Mouse (Mus musculus): ENCODE measurements at regions not wholly inside any gene's neighbourhood (a gene's known extent, or its start where the extent isn't known, plus 50 kb on each side); places are given as distances from the start of the nearest gene placed in this dataset.

DNA sequence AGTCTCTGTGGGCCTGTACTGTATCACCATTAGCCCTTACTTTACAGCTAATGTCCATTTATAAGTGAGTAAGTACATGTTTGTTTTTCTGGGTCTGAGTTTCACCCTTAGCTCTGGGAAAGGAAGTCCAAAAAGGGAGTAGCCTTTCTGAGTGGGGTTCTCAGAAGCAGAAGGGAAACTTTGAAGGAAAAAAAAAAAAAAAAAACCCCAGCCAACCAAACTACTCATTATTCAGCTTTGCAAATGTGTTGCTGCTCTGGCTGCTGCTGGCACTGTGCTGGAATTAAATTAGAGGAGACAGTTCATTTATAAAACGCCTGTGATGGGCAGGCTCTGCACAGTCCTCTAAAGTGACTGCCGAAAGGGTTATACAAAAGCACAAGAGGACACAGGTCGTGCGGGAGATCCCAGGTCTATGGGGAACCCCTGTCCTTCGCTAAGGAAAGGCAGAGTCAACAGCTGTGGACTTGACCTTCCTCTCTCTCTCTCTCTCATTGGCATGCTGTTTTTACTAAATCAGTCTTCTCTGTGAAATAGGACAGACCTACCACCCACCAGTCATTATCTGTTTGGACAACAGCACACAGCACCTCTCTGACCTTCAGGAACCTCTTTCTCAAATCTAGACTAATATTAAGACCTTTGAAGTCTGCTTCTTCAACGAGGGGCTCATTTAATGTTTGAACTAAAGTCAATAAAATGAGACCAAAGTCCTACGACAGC lies 165.4 kb downstream of the Cd47 start:
- DNase-seq (ENCODE audit: low spot score), result no peak

DNA sequence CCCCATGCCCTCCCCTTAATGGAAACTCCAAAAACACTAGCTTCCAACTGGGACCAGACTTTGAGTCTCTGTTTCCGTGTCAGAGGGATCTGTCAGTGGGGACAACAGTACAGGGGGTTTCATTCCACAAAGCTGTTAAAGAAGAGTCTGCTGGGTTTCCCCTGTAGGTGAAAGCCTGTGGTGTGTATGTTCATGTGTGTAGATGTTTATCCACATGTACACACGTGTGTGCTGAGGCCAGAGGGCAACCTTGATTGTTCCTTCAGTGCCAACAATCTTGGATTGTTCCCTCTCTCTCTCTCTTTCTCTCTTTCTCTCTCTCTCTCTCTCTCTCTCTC lies 165.9 kb downstream of the Cd47 start:
- DNase-seq (ENCODE audit: low spot score), result no peak

DNA sequence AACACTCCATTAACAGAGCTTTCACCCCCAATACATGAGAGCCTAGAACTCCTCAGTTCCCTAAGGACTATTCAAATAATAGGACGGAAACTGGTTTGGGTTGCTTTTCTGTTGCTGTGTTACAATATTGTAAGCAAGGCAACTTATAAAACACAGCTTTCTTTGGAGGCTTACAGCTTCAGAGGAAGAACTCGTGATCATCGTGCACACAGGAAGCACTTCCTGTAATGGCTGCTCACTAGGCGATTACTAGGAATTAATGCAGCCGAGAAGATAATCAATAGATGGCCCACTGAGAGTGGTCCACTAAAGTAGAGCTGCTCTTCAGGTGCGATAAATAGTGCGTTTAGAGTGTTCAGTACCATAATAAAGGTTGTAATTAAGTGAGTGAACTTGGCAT lies 166.8 kb downstream of the Cd47 start:
- DNase-seq (ENCODE audit: low spot score), result no peak

DNA sequence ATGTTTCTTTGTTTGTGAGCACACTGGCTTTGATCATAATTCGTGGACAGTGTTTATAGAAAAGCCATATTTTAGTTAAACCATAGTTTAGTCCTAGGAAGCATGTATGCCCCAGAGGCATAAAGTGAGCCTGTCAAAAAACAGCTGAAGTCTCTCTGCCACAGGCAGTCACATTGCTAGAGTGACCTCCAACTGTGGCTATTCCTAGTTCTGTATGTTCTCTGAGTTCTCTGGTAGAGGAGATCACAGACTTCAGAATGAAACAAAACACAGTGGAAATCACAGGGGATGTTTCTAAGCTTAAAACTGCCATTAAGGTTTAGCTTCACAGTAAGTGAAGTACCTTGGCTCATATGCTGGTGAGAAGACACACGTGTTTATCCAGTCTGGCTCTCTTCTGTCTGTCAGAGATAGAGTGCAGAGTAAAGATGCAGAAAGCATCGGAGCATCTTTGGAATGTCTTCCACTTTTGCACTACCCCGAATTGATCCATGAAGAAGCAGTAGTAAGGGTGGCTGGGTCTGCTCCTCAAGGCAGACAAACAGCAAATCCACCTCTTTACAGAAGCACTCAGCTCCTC lies 168.0 kb downstream of the Cd47 start:
- DNase-seq (ENCODE audit: low spot score), result no peak

DNA sequence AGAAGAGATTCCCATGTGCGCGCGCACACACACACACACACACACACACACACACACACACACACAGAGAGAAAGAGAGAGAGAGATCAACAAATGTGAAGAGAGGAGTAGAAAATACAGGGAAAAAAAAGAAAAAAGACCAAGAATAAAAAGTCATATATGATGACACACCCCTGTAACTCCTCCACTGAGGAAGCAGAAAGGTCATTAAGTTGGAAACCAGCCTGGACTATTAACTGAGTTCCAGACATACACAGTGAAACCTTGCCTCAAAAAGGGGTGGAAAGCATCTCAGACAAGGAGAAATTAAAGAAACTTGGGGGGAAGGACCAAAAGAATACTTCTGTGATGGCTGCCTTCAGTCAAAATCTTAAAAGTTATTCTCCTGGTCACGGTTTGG lies 168.7 kb downstream of the Cd47 start:
- DNase-seq (ENCODE audit: low spot score), result no peak

DNA sequence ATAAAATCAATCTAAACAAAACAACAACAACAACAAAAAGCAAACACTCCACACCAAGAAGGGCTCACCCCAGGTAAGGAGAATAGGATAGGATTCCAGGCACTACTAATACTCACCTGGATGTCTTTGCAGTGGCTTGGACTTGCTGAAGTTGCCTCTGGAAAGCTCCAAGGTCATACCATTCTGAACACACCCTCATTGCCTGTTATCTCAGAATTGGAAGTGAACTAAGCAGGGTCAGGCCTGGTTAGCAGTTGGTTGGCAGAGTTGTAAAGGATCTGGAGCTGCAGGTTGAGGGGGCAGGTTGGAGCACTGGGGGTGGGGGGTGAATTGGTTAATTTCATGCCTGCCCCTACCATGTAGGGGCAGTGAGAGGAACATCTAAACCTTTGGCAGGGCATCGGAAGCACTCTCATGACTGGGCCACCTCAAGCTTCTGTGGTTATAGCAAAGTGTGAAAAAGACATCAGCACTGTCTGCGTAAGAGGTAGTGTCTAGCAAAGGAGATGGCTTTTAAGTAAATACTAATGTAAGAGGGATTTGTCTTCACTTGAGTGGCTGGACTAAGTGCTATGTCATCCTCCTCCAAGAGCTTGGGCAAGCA lies 169.5 kb downstream of the Cd47 start:
- no peak for DNase-seq (ENCODE audit: low spot score)

DNA sequence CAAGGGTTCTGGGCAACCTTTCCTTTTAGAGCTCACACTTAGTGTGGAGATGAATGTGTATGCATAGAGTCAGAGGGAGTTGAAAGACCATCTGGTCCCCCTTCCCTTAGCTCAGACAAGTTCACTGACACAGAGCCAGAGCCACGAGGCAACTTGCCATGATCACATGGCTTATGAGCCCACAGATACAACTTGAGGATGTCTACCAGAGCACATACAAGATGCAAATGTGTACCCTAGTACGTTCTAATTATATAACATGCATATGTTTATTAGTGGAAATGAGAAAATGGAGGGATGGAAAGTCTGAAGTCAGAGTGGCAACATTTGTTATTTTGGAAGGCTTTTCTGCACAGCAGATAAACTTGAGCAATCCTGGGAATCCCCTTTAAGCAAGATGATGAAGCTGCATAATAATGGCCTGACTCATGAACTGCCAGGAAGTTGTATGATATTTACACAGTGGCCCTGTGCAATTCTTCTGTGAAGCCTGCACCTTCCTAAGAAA lies 170.0 kb downstream of the Cd47 start:
- no peak for DNase-seq (ENCODE audit: low spot score)

DNA sequence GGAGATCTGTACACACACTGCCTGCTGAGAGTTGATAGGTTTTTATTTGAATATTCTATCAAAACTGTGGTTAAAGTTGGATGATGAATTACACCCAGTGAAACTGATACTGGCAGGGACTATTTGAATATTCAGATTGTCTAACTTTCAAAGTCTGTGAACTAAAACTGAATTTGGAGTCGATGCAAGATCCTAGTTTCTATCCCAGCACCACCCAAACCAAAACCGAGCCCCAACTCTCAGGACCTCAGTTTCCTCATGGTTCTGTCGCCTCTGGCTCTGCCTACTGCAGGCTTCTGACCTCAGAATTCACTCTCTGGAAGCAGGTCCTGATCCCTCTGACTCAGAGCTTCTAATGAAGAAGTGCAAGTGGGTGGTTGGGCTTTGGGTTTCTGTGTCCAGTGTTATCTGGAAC lies 170.8 kb downstream of the Cd47 start:
- no peak for DNase-seq (ENCODE audit: low spot score)

DNA sequence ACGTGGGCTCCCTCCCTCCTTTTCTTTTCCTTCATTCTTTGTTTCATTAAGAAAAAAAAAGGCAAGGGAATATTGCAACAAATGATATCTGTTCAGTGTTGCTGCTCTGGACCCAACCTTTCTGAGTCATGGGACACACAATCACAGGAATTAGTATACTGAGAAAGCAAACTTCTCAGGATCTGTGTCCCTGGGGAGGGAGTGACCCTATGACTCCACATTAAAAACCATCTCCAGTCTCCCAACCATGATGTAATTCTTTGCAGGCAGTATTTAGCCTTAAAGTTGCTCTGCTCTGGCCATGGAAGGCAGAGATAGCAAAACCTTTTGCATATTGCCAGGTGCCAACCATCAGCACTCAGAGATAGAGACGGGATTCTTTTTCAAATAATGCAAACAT lies 176.9 kb downstream of the Cd47 start:
- no peak for DNase-seq (ENCODE audit: low spot score)

DNA sequence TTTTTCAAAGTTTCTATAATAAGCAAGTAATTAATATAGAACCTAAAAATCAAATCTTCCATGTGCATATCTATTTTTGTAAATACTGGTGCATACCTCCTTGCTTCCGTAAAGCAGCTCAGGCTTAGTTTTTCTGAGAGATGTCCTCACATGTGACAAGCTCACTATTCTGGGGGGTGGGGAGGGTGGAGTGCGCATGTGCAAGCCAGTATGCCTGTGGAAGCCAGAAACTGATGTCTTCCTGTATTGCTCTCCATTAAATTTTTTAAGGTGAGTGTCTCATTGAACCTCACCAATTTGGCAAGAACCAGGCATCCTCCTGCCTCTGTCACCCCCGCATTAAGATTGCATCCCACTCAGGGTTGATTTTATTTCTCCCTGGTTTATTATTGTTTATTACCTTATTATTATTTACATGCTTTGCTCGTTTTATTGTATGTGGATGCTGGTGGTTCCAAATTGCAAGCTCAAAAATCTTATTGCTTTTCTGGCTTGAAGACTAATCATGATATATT lies 179.2 kb downstream of the Cd47 start:
- DNase-seq (ENCODE audit: low spot score), result no peak

DNA sequence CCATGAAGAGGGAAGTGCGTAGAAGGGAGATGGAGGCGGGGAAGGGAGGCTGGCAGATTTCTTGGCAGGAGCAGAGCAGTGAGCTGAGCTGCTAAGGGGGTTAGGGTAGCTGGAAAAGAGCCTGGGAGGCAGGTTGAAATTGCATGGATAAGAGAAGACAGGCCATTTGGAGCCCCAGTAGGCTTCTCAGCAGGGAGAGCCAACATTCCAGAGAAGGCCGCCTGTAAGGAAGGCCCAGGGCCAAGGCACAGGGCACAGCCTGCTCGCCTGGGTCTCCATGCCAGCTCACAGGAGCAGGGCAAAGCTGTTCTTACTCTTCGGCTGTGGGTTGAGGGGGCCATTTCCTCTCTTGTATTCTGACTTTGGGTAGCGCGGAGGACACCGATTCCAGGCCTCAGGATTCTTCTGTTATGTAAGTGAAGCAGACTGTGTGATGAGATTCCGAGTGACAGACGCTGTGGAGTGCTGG lies 179.9 kb downstream of the Cd47 start:
- no peak for DNase-seq (ENCODE audit: low spot score)

DNA sequence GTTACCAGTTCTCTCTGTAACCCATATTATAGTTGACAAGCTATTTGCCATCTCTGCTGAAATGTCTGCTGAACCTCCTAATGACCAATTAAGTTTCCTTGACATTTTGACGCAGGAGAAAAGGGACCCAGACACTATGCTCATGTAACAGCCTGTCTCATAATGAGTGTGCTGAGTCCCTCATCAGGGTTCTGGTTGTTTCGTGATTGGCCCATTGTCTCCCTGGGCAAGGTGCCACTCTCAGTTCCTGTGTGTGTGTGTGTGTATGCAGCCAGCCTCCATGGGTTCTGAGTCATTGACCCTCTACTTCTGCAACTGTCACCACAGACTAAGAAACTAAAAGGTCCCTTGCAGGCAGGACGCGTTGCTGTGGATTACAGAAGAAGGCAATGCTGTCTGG lies 181.8 kb downstream of the Cd47 start:
- DNase-seq (ENCODE audit: low spot score), result no peak

DNA sequence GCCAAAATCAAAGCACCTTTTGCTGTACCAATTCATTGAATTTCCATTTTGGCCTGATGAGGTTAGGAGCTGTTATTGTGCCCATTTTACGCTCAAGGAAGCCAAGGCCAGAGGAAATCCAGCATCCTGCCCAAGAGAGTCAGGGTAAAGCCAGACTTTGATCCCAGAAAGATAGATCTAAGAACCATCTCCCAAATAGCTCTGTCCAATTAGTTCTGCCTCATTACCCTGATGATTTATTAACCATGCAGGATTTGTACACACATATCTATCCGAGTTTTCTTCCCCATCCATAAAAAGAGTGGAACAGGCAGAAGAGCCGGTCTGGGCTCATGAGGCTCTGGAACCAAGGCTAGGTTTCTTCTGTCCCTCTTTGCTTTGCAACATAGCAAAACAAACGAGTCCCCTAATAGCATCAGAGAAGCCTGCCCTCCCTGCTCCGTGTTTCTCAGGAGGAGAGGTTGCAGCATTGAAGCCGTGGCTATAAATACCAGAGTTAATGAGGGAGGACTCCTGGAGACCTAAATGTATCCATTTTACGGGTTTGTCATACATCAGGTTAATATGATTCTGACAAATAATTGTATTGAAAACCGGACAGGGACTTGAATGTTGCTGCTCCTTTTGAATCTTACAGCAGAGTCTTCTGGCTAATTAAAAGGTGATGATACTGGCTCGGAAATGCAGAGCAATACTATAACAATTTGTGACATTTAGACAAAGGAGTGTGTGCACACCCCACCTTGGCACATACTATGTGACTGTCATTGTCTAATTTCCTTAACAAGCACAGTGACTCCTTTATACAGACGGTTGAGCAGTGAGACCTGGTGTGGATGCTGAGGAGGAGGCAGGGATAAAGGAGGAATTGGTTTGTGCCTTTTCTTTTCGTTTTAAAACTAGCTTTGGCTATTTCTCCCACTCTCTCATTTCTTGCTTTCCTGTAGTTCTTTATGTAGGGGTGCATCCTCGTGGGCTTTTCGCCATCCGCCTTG lies 185.0 kb downstream of the Cd47 start:
- DNase-seq (ENCODE audit: low spot score), result no peak

DNA sequence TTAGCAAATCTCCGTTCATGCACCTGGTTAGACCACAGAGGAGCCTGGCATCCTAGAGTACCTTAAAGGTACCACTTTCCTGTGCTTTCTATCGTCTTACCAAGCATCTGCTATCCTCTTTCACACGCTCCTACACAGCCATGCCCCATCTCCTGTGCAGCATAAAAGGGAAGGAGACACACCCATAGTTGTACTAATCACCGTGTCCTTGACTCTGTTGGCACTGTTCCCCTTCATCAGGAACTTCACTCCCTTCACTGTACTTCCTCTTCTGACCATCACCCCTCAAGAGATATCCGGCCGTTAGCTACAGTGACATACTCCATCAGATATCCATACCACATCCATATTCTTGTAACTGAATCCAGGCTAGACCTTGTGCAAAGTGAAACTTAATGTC lies 186.6 kb downstream of the Cd47 start:
- DNase-seq (ENCODE audit: low spot score), result no peak

DNA sequence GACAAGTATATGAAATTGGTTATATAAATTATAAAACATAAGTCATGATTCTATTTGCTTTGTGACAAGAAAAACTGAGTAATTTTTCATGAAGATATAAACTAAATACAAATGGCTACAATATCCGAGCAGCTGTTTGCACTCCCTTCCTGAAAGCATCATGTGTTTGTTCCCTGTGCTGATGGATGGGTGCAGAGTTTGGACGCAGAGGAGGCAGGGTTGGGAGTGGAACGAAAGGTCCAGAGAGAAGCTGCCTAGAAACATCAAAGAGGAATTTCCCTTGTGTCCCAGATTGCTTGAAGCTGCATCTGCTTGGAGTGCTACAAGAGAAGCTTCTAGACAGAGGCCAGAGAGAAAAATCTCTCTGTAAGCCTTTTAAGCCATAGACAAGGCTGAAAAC lies 195.5 kb downstream of the Cd47 start:
- no peak for DNase-seq (ENCODE audit: low spot score)

DNA sequence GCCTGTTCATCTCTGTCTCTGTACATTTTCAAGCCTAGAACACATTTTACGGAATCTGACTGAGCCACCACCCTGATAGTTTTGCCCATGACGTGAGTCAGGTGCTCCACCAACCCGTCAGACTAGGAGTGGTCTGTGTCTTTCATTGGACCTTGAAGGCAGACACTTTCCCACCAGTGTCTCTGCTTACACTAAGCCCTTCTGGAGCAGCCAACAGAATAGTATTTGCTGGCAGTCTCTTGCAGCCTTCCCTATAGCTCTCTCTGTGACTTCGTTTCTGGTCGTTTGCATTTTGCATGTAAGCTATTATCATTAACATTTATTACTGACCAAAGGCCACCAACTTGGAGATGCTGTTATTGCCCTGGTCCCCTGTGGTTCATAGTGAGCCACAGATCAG lies 196.3 kb downstream of the Cd47 start:
- no peak for DNase-seq (ENCODE audit: low spot score)

DNA sequence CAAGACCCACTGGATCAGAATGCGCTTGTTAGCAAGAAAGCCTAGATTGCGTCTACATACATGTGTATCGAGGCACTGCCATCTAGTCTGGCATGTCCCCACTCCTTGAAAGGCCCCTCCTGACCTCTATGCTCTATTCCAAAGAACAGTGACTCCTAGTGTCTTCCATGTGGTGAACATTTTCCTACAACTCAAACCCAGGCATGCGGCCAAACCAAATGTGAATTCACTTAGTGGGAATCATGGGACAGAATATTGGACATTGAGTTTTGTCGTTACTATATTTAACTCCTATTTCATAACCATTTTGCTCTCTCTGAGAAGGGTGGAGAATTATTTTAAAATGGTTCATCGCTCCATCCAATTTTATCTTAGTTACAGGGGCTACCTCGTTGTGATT lies 196.7 kb downstream of the Cd47 start:
- DNase-seq (ENCODE audit: low spot score), result peak; percentile 72

DNA sequence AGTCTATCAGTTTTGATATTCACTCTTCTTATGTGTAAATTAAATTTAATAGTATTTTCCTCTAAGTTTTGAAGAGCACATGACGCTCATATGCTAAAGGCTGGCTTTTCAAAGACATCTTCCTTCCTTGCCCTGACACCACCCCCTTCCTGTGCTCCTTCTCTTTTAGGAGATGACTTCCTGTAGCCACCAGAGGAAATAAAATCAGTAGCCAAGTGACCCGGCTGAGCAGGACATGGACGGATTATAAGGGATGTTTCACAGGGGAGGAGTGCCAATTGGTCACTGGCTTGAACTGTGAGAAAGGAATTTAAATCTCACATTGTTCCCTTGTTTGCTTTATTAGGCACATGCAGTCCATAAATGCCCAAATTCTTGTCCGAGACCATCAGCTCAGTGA lies 200.5 kb downstream of the Cd47 start:
- DNase-seq (ENCODE audit: low spot score), result peak; percentile 31

DNA sequence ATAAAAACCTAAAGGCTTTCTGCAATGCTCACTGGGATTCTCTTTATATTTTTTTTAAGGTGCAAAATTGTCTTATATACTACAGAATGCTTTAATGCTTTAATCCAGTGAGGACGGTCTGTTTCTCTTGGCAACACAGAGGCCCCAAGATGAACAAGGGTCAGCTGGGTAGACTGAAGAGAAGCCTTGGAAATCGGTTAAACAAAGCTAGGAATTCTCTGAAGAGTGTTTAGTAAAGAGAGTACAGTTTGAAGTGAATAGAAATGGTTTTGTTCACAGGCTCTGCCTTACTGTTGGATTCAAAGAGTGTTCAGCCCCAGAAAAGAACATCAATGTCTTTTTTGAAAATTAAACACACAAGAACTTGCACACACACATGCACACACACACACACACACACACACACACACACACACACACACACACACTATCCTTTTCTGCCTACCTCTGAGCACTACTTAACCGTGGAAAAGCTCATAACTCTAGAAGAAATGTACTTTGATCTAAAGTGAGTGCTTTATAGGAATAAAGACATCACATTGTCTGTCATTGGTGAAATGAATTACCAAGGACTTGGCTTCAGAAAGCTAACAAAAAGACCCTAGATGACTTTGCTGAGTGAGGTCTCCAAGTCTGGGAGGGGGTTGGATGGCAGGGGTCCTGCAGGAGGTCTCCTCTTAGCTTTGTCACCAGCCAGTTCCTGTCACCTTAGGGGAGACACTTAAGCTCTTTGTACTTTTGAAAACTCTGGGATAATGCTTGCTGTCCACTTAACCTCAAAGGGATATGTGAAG lies 201.5 kb downstream of the Cd47 start:
- DNase-seq (ENCODE audit: low spot score), result no peak

DNA sequence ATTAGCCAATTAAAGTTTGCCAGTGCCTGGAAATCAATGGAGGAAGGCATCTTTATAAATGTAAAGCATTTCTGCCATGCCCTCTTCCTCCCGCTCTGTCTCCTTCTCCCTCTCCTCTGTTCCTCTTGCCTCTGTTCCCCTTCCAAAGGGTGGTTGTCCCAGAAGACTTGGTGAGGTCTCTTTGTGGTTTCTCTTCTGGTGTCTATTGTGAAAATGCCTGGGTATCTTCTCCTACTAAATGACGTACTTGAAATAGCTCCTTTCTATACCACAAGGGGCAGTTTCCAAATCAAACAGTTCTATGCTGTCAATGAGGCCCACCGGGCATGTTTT lies 202.1 kb downstream of the Cd47 start:
- no peak for DNase-seq (ENCODE audit: low spot score)

DNA sequence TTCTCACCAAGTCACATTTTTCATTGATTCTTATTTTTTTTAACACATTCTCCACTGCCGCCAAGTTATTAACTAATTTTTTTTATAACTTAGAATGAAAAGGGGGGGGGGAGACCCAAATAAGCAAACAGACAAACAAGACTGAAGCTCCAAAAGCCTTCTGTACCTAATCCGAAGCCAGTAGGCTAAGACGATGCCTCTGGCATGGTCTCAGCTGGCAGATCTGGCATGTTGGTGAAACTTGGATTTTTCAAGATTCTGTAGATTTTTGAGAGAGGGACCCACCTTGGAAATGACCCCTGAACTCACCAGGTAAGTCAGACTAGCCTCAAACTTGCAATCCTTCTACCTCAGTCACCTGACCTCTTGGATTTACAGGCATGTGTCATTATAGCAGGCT lies 208.7 kb downstream of the Cd47 start:
- no peak for DNase-seq (ENCODE audit: low spot score)
